Mouse (Mus musculus) heart, adult 2 months (tissue): ENCODE measurements around the gene Sfrp4. TPM values are rescaled to one million over a fixed set of nuclear protein-coding genes. Genes with fewer than 3 reads are reported as not detected.

Source experiments
- DNase-seq, 2 experiments: peaks; one replicate each; pipeline ENCODE4 v3.0.0; 2021
- H3K27ac ChIP-seq: fragments of 200-600 bp; 2 replicates; pipeline ENCODE4 v1.8.1; 2022
- H3K27me3 ChIP-seq: fragments of 200-500 bp; 2 replicates; pipeline ENCODE4 v1.6.1; 2012; ENCODE audit warnings: mild to moderate bottlenecking, low read length, inconsistent platforms, mixed read lengths; ENCODE audit not compliant: control insufficient read depth, insufficient read depth
- H3K36me3 ChIP-seq: fragments of 200-500 bp; 2 replicates; pipeline ENCODE4 v1.6.1; 2012; ENCODE audit warnings: low read length, inconsistent platforms; ENCODE audit not compliant: control insufficient read depth, insufficient read depth
- H3K4me1 ChIP-seq: fragments of 200-500 bp; 2 replicates; pipeline ENCODE4 v1.6.1; 2011; ENCODE audit warnings: low read length; ENCODE audit not compliant: control insufficient read depth, insufficient read depth
- H3K4me3 ChIP-seq: fragments of 200-600 bp; 2 replicates; pipeline ENCODE4 v1.8.1; 2022
- H3K79me2 ChIP-seq: fragments of 200-500 bp; replicated peaks from 2 replicates; pipeline ENCODE4 v1.6.1; 2012; ENCODE audit warnings: mild to moderate bottlenecking, inconsistent platforms, low read length, moderate library complexity, mixed read lengths; ENCODE audit not compliant: control insufficient read depth, insufficient read depth
- H3K9ac ChIP-seq: fragments of 200-500 bp; 2 replicates; pipeline ENCODE4 v1.6.1; 2012; ENCODE audit warnings: low read depth, mild to moderate bottlenecking, control low read depth, inconsistent platforms, low read length, mixed read lengths
- CTCF ChIP-seq: fragments of 200-600 bp; IDR thresholded peaks from 2 replicates; pipeline ENCODE4 v1.8.1; 2022; ENCODE audit warnings: antibody characterized with exemption, mild to moderate bottlenecking, moderate library complexity
- EP300 ChIP-seq: fragments of 200-500 bp; IDR thresholded peaks from 2 replicates; pipeline ENCODE4 v1.6.1; 2011; ENCODE audit warnings: low read depth, low read length, control low read depth; ENCODE audit not compliant: insufficient read depth
- POLR2A ChIP-seq: fragments of 200-500 bp; IDR thresholded peaks from 2 replicates; pipeline ENCODE4 v1.6.1; 2011; ENCODE audit warnings: mild to moderate bottlenecking, low read depth, low read length, control low read depth; ENCODE audit not compliant: insufficient read depth
- WGBS: fragments of 180-500 bp; shearing (Covaris S2); methylation state at CpG from one replicate; pipeline ENCODE4 v1.1.7; 2018; 5-methylcytosine and 5-hydroxymethylcytosine counted together
- intact Hi-C: fragments of 180-260 bp; cut with DNase I; formaldehyde crosslinking; loops from one replicate; pipeline ENCODE4 v1.15.1; 2025
- polyA plus RNA-seq: library from polyadenylated mRNA; depleted of rRNA; stranded (reverse); fragments of >200 nt; gene quantifications from 2 replicates; pipeline ENCODE4 v1.2.3, GENCODE M21; 2012
- total RNA-seq, 2 experiments: library from RNA; stranded (reverse); gene quantifications; 2 replicates each; pipeline ENCODE4 v1.2.3; 2021

Sfrp4 gene
- total and polyA plus RNA-seq, 3 experiments, result 0.31 to 1.3 (median 0.32) TPM

- Histone ChIP-seq H3K4me1 (no peaks in the 10 kb centered on the region), H3K4me3 (no peak overlapping the region), H3K27ac (no peak overlapping the region), H3K9ac (no peak overlapping the region), H3K36me3 (no peaks in the 10 kb centered on the region), H3K27me3 (no peaks in the 10 kb centered on the region), H3K79me2 (no peaks in the 10 kb centered on the region)
- no peak for DNase-seq
- no peak for TF ChIP-seq POLR2A
- no peak for TF ChIP-seq CTCF
- no peak for TF ChIP-seq EP300
- 81% methylated on average over 1 of the region's 1 CpGs for WGBS
- intact Hi-C loops, result no loop called here
These were observed 20.4 kb upstream of the Sfrp4 start for GRCm38 (mm10) chr13:19602531-19602930.

DNA sequence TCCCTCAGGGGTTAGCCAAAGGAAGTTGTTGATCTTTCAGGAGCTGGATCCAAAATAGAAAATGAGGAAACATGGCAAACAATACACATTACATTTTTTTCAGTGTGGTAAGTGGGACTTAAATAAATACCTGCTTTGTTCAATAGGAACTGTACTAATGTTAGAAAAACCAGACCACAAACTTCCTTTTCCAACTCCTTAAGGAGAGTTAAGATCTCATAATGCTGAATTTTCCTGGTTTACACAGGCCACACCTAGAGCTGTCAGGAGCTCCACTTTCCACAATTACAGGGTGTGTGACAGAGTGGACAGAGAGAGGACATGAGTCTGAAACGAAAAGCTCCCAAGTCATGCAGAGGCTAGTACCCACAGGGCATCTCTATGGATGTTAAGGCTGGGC is 19.2 kb upstream of the Sfrp4 start:
- H3K27me3 ChIP-seq, result no peaks in the 10 kb centered on the region
- no peak overlapping the region for H3K9ac ChIP-seq
- H3K4me3 ChIP-seq, result no peak overlapping the region
- TF ChIP-seq CTCF, result no peak
- no peak for DNase-seq
- H3K4me1 ChIP-seq, result no peaks in the 10 kb centered on the region
- WGBS, result 66% methylated on average over 1 of the region's 1 CpGs
- H3K36me3 ChIP-seq, result no peaks in the 10 kb centered on the region
- intact Hi-C loops, result no loop called here
- H3K27ac ChIP-seq, result no peak overlapping the region
- H3K79me2 ChIP-seq, result no peaks in the 10 kb centered on the region

GRCm38 (mm10) chr13:19604916-19605315 is 18.0 kb upstream of the Sfrp4 start:
- Histone ChIP-seq H3K36me3 (no peaks in the 10 kb centered on the region), H3K79me2 (no peaks in the 10 kb centered on the region), H3K4me3 (no peak overlapping the region), H3K27me3 (no peaks in the 10 kb centered on the region), H3K4me1 (no peaks in the 10 kb centered on the region), H3K9ac (no peak overlapping the region), H3K27ac (no peak overlapping the region)
- no peak for TF ChIP-seq POLR2A
- TF ChIP-seq CTCF, result no peak
- TF ChIP-seq EP300, result no peak
- DNase-seq, result no peak
- intact Hi-C loops, result no loop called here

DNA sequence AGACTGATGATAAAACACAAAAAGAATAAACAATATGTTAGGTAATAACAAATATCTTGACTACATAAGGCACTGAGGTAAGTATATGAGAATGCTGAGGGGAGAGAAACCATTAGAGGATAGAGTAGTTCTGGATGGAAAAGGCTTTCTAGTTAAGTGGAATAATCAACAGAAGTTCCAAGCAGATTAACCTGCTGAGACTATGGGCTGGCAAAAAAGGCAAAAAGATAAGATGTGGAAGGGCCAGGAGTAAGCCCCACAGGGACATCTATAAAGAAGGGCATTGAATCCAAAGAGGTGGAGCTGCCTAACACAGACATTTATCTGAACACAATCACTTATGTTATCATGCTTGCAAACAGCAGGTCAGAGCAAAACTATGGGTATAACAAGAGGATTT is 14.8 kb upstream of the Sfrp4 start:
- no peak for TF ChIP-seq POLR2A
- TF ChIP-seq CTCF, result no peak
- TF ChIP-seq EP300, result no peak
- Histone ChIP-seq H3K27ac (no peak overlapping the region), H3K27me3 (no peaks in the 10 kb centered on the region), H3K4me1 (no peaks in the 10 kb centered on the region), H3K79me2 (no peaks in the 10 kb centered on the region), H3K4me3 (no peak overlapping the region), H3K9ac (no peak overlapping the region), H3K36me3 (no peaks in the 10 kb centered on the region)
- intact Hi-C loops, result no loop called here
- no peak for DNase-seq

DNA sequence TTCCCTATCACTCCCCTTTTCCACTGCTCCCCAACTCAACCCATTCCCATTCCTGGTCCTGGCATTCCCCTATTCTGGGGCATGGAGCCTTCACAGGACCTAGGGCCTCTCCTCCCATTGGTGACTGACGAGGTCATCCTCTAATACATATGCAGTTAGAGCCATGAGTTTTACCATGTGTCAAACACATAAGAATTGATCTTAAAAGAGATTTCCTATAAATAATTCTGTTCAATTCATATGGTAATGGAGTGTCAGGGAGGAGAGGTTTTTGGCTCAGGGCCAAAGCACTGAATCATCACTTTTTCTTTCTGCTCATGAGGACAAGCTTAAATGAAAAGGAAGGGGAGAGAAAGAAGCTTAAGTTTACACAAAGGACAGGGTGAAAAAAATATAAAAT is 10.6 kb upstream of the Sfrp4 start:
- TF ChIP-seq EP300 (no peak), POLR2A (no peak), CTCF (no peak)
- WGBS, result 83% methylated on average over 1 of the region's 1 CpGs
- Histone ChIP-seq H3K9ac (no peak overlapping the region), H3K27me3 (no peaks in the 10 kb centered on the region), H3K4me1 (no peaks in the 10 kb centered on the region), H3K27ac (no peak overlapping the region), H3K36me3 (no peaks in the 10 kb centered on the region), H3K79me2 (no peaks in the 10 kb centered on the region), H3K4me3 (no peak overlapping the region)
- DNase-seq, result no peak
- intact Hi-C loops, result no loop called here

- Histone ChIP-seq H3K27ac (no peak overlapping the region), H3K9ac (no peak overlapping the region), H3K79me2 (no peaks in the 10 kb centered on the region), H3K27me3 (no peaks in the 10 kb centered on the region), H3K36me3 (no peaks in the 10 kb centered on the region), H3K4me3 (no peak overlapping the region), H3K4me1 (no peaks in the 10 kb centered on the region)
- DNase-seq, result no peak
- intact Hi-C loops, result no loop called here
- WGBS, result 86% methylated on average over 3 of the region's 3 CpGs
- TF ChIP-seq POLR2A, result no peak
- no peak for TF ChIP-seq CTCF
- no peak for TF ChIP-seq EP300
These were observed 9.9 kb upstream of the Sfrp4 start for GRCm38 (mm10) chr13:19612963-19613362.

DNA sequence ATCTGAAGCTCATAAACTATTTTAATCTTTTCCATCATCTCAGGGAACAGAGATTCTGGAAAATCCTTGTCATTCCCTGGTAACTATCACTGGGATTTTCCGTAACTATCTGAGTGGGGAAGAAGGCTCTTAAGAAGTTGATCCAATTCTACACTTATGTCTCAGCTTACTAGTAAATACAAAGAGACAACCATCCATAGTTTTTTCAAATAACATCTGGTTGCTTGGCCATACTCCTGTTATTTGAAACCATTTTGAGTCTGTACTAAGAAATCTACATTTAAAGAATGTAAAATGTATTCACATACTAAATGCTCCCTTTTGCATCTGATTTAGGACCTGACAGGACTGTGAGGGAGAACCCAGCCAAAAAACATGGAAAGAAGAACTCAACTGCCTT is 9.5 kb upstream of the Sfrp4 start:
- Histone ChIP-seq H3K4me1 (peaks cover 1% of the 10 kb centered on the region; the same call in 1 of the 2 replicates), H3K27ac (no peak overlapping the region), H3K4me3 (no peak overlapping the region), H3K27me3 (no peaks in the 10 kb centered on the region), H3K36me3 (no peaks in the 10 kb centered on the region), H3K79me2 (no peaks in the 10 kb centered on the region), H3K9ac (no peak overlapping the region)
- DNase-seq, result no peak
- intact Hi-C loops, result no loop called here
- no peak for TF ChIP-seq POLR2A
- no peak for TF ChIP-seq CTCF
- TF ChIP-seq EP300, result no peak
- 86% methylated on average over 1 of the region's 1 CpGs for WGBS
